Mouse (Mus musculus) urinary bladder, postnatal 10 days (tissue): ENCODE data around the gene Pde4dip.

Source experiments
- DNase-seq: peaks from one replicate; pipeline ENCODE4 v3.0.0; 2022; ENCODE audit warnings: low spot score

The Pde4dip gene

GRCm38 (mm10) chr3:97844163-97844820, 44.2 kb downstream of the Pde4dip start:
- DNase-seq, result no peak

- DNase-seq, result no peak
These were observed 45.9 kb downstream of the Pde4dip start for GRCm38 (mm10) chr3:97842641-97843040.

GRCm38 (mm10) chr3:97840439-97840838, 48.1 kb downstream of the Pde4dip start:
- no peak for DNase-seq

- no peak for DNase-seq
These were observed 52.6 kb downstream of the Pde4dip start for GRCm38 (mm10) chr3:97835888-97836287.

GRCm38 (mm10) chr3:97834625-97835024, 53.9 kb downstream of the Pde4dip start:
- DNase-seq, result no peak

- DNase-seq, result no peak
These were observed 56.8 kb downstream of the Pde4dip start for GRCm38 (mm10) chr3:97831564-97832320.

- no peak for DNase-seq
These were observed 57.9 kb downstream of the Pde4dip start for GRCm38 (mm10) chr3:97830622-97831021.

GRCm38 (mm10) chr3:97830122-97830521, 58.4 kb downstream of the Pde4dip start:
- DNase-seq, result no peak

GRCm38 (mm10) chr3:97828286-97828685, 60.2 kb downstream of the Pde4dip start:
- no peak for DNase-seq

GRCm38 (mm10) chr3:97825246-97825645, 63.3 kb downstream of the Pde4dip start:
- no peak for DNase-seq

- no peak for DNase-seq
These were observed 63.8 kb downstream of the Pde4dip start for GRCm38 (mm10) chr3:97824744-97825143.

- DNase-seq, result no peak
These were observed 64.3 kb downstream of the Pde4dip start for GRCm38 (mm10) chr3:97824011-97824711.

- DNase-seq, result no peak
These were observed 65.1 kb downstream of the Pde4dip start for GRCm38 (mm10) chr3:97823438-97823837.

- no peak for DNase-seq
These were observed 69.5 kb downstream of the Pde4dip start for GRCm38 (mm10) chr3:97819050-97819449.

- no peak for DNase-seq
These were observed 70.0 kb downstream of the Pde4dip start for GRCm38 (mm10) chr3:97818383-97818982.

GRCm38 (mm10) chr3:97811651-97812399, 76.7 kb downstream of the Pde4dip start:
- no peak for DNase-seq

- DNase-seq, result no peak
These were observed 77.3 kb downstream of the Pde4dip start for GRCm38 (mm10) chr3:97811158-97811557.

GRCm38 (mm10) chr3:97810334-97810733, 78.2 kb downstream of the Pde4dip start:
- no peak for DNase-seq

- no peak for DNase-seq
These were observed 82.9 kb downstream of the Pde4dip start for GRCm38 (mm10) chr3:97805559-97805958.

GRCm38 (mm10) chr3:97803675-97804074, 84.8 kb downstream of the Pde4dip start:
- no peak for DNase-seq

- DNase-seq, result no peak
These were observed 85.6 kb downstream of the Pde4dip start for GRCm38 (mm10) chr3:97802927-97803326.

- DNase-seq, result no peak
These were observed 86.2 kb downstream of the Pde4dip start for GRCm38 (mm10) chr3:97802297-97802696.
